Mouse (Mus musculus) duodenum, adult 2 months (tissue): ENCODE data around the gene Olfr52. TPM values are rescaled to one million over a fixed set of nuclear protein-coding genes. Genes with fewer than 3 reads are reported as not detected.

Source experiments
- polyA plus RNA-seq: library from polyadenylated mRNA; depleted of rRNA; stranded (reverse); fragments of >200 nt; gene quantifications from 2 replicates; pipeline ENCODE4 v1.2.3, GENCODE M21; 2012; ENCODE audit warnings: low replicate concordance; rRNA removed

Gene Olfr52
- not detected in 2 replicates for polyA plus RNA-seq

DNA sequence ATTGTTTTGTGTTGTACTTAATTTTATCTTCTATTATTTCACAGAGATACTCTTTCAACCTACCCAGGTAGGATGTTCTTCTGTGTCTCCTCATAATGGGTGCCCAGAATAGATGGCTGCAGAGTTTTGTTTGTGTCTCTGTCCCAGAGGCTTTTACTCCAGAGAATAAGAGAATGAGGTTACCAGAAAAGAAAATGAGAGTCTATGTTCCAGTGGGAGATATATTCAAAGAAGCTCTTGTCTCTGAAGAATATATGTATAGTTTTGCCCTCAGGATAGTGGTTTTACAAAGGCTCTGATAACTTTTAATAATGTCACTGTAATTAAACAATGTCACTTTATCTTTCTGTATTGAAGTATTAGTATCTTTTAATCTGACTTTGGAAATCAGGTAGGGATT lies at the start of gene Olfr52:
Gene Olfr52, minus strand, starts transcription at position 101 of the 400 bp plus-strand sequence.

DNA sequence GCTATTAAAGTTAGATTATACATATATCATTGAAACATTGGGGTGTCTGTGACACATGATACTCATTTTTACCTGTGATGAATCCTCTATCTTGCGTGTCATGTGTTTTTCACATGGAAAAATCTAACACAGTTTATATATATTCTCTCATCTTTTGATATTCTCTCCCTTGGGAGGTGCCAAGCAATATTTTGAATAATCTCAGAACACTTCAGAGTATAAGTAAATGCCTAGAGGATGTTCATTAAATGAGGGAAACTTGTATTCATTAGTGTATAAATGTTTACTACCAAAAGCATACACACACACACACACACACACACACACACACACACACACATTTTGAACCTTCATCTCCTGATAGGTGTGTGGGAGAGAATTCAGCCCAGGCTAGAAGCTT lies 45.8 kb upstream of the Olfr52 start, which contains the start of gene Olfr1047:
Gene Olfr1047, minus strand, starts transcription at position 101 of the 400 bp plus-strand sequence.

DNA sequence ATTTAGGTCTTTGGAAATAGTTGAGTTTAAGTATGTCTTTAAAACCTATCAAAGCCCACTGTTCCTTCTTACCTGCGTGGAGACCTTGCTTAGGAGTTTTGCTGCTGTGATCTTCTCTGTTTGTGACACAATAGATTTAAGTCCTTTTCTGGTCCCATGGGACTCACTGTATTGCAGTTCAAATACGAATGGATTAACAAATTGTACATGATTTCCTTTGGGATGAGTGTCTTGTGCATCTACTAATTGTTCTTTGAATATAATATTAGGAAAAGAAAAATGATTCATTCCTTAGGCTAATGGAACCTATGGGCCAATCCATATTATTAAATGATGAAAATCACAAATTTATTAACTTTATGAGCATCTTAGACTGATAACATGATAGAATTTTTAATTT lies 33.7 kb upstream of the Olfr52 start, which contains the start of gene Olfr1046:
Gene Olfr1046, minus strand, starts transcription at position 101 of the 400 bp plus-strand sequence.

DNA sequence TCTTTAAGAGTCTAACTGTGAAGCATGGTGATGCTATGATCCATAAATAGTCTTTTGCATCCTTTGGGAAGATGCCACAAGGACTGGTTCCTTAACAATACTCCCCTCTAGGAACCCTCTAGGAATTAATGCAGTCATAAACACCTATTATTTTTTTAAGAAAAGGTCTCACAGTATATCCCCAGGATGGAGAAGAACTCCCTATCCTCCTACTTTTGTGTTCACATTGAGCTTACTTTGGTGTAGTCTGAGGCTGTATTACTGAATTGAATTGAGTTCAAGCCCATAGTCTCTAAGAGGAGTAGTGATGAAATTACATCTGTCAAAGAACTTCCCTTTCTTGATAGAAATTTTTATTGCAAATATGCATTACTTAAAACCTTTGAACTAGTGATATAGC lies 17.4 kb upstream of the Olfr52 start, which contains the start of gene Olfr1045:
Gene Olfr1045, minus strand, starts transcription at position 101 of the 400 bp plus-strand sequence.

DNA sequence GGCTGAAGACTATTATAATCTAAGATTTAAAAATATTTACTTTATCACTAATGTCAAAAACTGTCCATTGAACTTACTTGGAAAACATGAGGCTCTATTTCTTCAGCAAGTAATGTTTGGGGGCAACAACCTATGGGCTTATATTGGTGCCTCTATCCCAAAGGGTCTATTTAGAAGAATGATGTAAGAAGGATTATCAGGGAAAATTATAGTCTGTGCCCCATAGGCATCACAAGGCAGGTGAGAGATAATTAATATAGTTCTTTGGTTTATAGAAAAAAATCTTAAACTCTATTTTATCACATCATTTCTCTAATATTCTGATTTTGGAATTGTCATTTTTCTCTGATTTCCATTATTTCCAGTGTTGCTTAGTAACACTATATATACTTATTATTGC lies 7.8 kb downstream of the Olfr52 start, which contains the start of gene Olfr1044:
Gene Olfr1044, minus strand, starts transcription at position 101 of the 400 bp plus-strand sequence.

DNA sequence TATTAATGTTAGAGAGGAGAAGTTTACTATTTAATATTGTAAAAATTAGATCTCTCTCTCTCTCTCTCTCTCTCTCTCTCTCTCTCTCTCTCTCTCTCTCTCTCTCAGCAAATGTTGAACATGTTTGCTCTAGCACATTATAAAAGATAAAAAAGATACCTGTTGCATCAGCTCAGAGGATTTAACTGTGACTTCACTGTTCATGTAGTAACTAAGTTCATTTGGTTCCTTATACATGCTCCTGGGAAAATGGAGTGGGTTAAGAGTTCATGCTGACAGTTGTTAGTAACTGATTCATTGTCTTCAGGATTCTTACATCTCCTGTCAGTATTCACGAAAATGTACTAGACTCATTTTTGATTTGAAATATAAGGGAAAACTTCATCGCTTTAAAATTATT lies 18.1 kb downstream of the Olfr52 start, which contains the start of gene Olfr1043:
Gene Olfr1043, minus strand, starts transcription at position 101 of the 400 bp plus-strand sequence.

DNA sequence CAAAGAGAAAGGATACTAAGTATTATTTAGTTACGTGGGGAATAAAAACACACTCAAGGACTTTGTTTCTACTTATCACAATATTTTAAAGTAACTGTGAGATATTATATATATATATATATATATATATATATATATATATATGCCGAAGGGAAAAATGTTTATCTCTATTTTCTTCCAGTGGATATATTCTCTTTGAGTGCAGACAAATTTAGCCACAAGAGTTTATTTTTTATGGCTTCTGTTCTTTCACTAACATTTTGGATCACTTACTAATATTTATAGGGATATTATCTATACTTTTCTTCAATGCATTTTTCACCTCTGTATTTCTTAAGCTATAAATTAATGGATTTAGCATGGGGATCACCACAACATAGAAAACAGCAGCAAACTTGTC lies 23.7 kb downstream of the Olfr52 start, which contains the start of gene Olfr1042:
Gene Olfr1042, minus strand, starts transcription at position 101 of the 400 bp plus-strand sequence.

DNA sequence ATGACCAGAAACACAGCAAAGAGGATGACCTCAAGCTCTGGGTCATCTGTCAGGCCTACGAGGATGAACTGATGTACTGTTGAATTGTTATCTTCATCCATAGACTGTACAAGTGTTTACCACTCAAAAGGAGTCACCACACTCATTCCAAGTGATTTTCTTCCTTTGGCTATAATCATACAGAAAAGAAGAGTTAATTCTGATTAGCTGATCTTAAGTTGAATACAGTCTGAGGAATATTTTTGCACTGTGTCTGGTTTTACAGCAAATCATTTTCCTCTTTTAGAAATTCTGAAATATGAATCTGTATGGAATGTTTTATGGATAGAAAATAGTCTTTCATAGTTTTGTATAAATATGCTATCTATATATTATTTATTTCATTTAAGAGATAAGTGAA lies 38.9 kb downstream of the Olfr52 start, which contains the start of gene Olfr1040:
Gene Olfr1040, minus strand, starts transcription at position 101 of the 400 bp plus-strand sequence.

DNA sequence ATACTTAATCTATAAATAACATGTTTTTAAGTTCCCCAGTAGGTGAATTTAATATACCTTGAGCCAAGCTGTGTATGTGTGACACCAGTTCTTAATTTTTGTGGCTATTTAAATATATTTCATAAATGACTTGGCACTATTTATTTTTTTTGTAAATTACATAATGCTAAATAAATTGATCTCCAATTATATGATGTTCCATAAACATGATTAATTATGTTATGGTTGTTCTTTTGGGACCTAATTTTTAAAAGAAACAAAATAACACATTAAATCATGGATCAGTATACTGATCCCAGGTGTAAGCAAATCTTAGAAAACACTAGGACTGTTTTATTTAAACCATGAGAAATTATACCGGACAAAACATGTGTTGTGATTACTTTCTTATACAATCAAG lies 49.7 kb downstream of the Olfr52 start, which contains the start of gene Olfr1039:
Gene Olfr1039, minus strand, starts transcription at position 101 of the 400 bp plus-strand sequence.

Other genes starting within 250 kb of the Olfr52 start
- gene Olfr1028, start 235.2 kb downstream of the Olfr52 start, polyA plus RNA-seq = not detected in 2 replicates
- not detected in 2 replicates for gene Olfr1029, start 211.8 kb downstream of the Olfr52 start, polyA plus RNA-seq
- not detected in 2 replicates for gene Olfr1030, start 206.4 kb downstream of the Olfr52 start, polyA plus RNA-seq
- not detected in 2 replicates for gene Olfr1031, start 195.4 kb downstream of the Olfr52 start, polyA plus RNA-seq
- gene Olfr1032, start 180.1 kb downstream of the Olfr52 start, polyA plus RNA-seq = not detected in 2 replicates
- 0.04 and 0.14 TPM in 2 replicates for gene Olfr1033, start 165.1 kb downstream of the Olfr52 start, polyA plus RNA-seq
- not detected in 2 replicates for gene Olfr1034, start 139.8 kb downstream of the Olfr52 start, polyA plus RNA-seq
- not detected in 2 replicates for gene Olfr1036, start 111.7 kb downstream of the Olfr52 start, polyA plus RNA-seq
- not detected in 2 replicates for gene Olfr1037, start 98.3 kb downstream of the Olfr52 start, polyA plus RNA-seq
- not detected in 2 replicates for gene Olfr1039, start 49.8 kb downstream of the Olfr52 start, polyA plus RNA-seq
- gene Olfr1040, start 39.0 kb downstream of the Olfr52 start, polyA plus RNA-seq = not detected in 2 replicates
- not detected in 2 replicates for gene Olfr1042, start 23.8 kb downstream of the Olfr52 start, polyA plus RNA-seq
- gene Olfr1043, start 18.2 kb downstream of the Olfr52 start, polyA plus RNA-seq = not detected in 2 replicates
- gene Olfr1044, start 7.9 kb downstream of the Olfr52 start, polyA plus RNA-seq = not detected in 2 replicates
- not detected in 2 replicates for gene Olfr1045, start 17.3 kb upstream of the Olfr52 start, polyA plus RNA-seq
- not detected in 2 replicates for gene Olfr1046, start 33.6 kb upstream of the Olfr52 start, polyA plus RNA-seq
- not detected in 2 replicates for gene Olfr1047, start 45.7 kb upstream of the Olfr52 start, polyA plus RNA-seq
- not detected in 2 replicates for gene Olfr1048, start 54.6 kb upstream of the Olfr52 start, polyA plus RNA-seq
- gene Olfr1049, start 72.6 kb upstream of the Olfr52 start, polyA plus RNA-seq = not detected in 2 replicates
- not detected in 2 replicates for gene Olfr1051, start 93.4 kb upstream of the Olfr52 start, polyA plus RNA-seq
- not detected in 2 replicates for gene Olfr1052, start 106.8 kb upstream of the Olfr52 start, polyA plus RNA-seq
- gene Olfr1053, start 129.6 kb upstream of the Olfr52 start, polyA plus RNA-seq = not detected in 2 replicates
- gene Olfr1054, start 149.8 kb upstream of the Olfr52 start, polyA plus RNA-seq = not detected in 2 replicates
- not detected in 2 replicates for gene Olfr1055, start 164.6 kb upstream of the Olfr52 start, polyA plus RNA-seq
- gene Olfr1056, start 176.8 kb upstream of the Olfr52 start, polyA plus RNA-seq = not detected in 2 replicates
- not detected in 2 replicates for gene Olfr1057, start 192.7 kb upstream of the Olfr52 start, polyA plus RNA-seq
- not detected in 2 replicates for gene Olfr1058, start 202.9 kb upstream of the Olfr52 start, polyA plus RNA-seq
- not detected in 2 replicates for gene Olfr1061, start 228.4 kb upstream of the Olfr52 start, polyA plus RNA-seq
- not detected in 2 replicates for gene Olfr1062, start 241.1 kb upstream of the Olfr52 start, polyA plus RNA-seq